Mouse (Mus musculus): ENCODE results near the gene Eif4enif1. TPM values are rescaled to one million over a fixed set of nuclear protein-coding genes. Genes with fewer than 3 reads are reported as not detected.

Gene Eif4enif1
- total and polyA plus RNA-seq, 3 experiments: 42.8 to 235 (median 103) TPM

DNA sequence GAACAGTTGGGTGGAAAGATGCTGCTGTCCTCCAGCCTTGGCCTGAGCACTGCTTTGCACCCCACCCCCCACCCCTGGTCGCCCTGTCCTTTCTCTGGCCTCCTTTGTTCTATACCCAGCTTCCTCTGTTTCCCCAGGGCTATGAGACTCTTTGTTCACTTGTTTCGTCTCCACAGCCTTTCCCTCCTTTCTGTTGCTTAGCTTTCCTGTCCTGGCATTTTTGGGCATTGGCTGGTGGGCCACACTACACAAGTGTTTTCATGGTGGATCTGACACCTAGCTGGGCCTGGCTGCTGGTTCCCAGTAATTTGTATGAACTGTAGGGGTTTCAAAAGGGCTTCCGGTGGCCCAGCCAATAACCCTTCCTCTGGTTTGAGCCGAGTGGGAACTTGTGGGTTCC is 91.2 kb downstream of the Eif4enif1 start:
- Histone ChIP-seq H3K36me3 (ENCODE audit: control insufficient read depth in 1 of 2, insufficient read depth in 2 of 2, low read length in 2 of 2) (peaks cover 11 to 20% of the 10 kb centered on the region in 2 experiments), H3K27me3 (ENCODE audit: control insufficient read depth in 1 of 2, insufficient read depth in 2 of 2, low read length in 2 of 2) (no peaks in the 10 kb centered on the region), H3K9me3 (replicated peaks; ENCODE audit: insufficient read depth, low read length) (no peaks in the 10 kb centered on the region), H3K79me2 (ENCODE audit: control insufficient read depth, insufficient read depth, low read length, poor library complexity) (peaks cover 60% of the 10 kb centered on the region), H3K4me3 (ENCODE audit: control insufficient read depth in 1 of 2, insufficient read depth in 1 of 2, low read depth in 2 of 2, low read length in 2 of 2) (peak overlapping the region; percentile 77 to 90; a peak in 1 of 4 replicates), H3K9ac (ENCODE audit: control insufficient read depth, low read depth, low read length, poor library complexity, severe bottlenecking) (peak overlapping the region; percentile 98), H3K4me1 (ENCODE audit: control insufficient read depth in 1 of 2, insufficient read depth in 2 of 2, low read length in 2 of 2) (peaks cover 0 to 31% of the 10 kb centered on the region in 2 experiments; a peak in 3 of 4 replicates), H3K27ac (ENCODE audit: control insufficient read depth, low read depth, low read length) (no peak overlapping the region)
- DNase-seq (ENCODE audit: low read depth, low spot score): no peak
- no peak for TF ChIP-seq ZKSCAN1 (IDR thresholded peaks at IDR 0.05; ENCODE audit: low read depth, low read length)
- no peak for TF ChIP-seq ZNF384 (IDR thresholded peaks at IDR 0.05; ENCODE audit: low read depth, low read length)
- no peak for TF ChIP-seq MAZ (IDR thresholded peaks at IDR 0.05; ENCODE audit: low read depth, low read length)
- no peak for TF ChIP-seq SMC3 (IDR thresholded peaks at IDR 0.05; ENCODE audit: low read depth, low read length)

Other genes with a start within 250 kb of the Eif4enif1 start
- gene Sfi1, start 8.9 kb upstream of the Eif4enif1 start, total RNA-seq (2012; rRNA removed): 49.8 and 50.8 TPM in 2 replicates
- 100 to 1,000 TPM in 1 of 2 experiments, 10 to 100 TPM in 1; 83.6 to 180 TPM for gene Sfi1, start 8.9 kb upstream of the Eif4enif1 start, polyA plus RNA-seq (2012; ENCODE audit: insufficient read depth in 1 of 2, insufficient read length in 2 of 2, low read depth in 1 of 2, low replicate concordance in 2 of 2, missing spikeins in 1 of 2)
- gene Drg1, start 64.0 kb downstream of the Eif4enif1 start, total RNA-seq (2012; rRNA removed): 204 and 212 TPM in 2 replicates
- gene Drg1, start 64.0 kb downstream of the Eif4enif1 start, polyA plus RNA-seq (2012; ENCODE audit: insufficient read depth in 1 of 2, insufficient read length in 2 of 2, low read depth in 1 of 2, low replicate concordance in 2 of 2, missing spikeins in 1 of 2): 1,000 to 10,000 TPM in 1 of 2 experiments, 100 to 1,000 TPM in 1; 161 to 1,664 TPM
- gene Patz1, start 86.5 kb downstream of the Eif4enif1 start, total RNA-seq (2012; rRNA removed): 52.0 and 63.1 TPM in 2 replicates
- 10 to 100 TPM in 1 of 2 experiments, not detected in 1; 63.5 TPM for gene Patz1, start 86.5 kb downstream of the Eif4enif1 start, polyA plus RNA-seq (2012; ENCODE audit: insufficient read depth in 1 of 2, insufficient read length in 2 of 2, low read depth in 1 of 2, low replicate concordance in 2 of 2, missing spikeins in 1 of 2)
- 0.88 and 1.7 TPM in 2 replicates for gene Pik3ip1, start 128.0 kb downstream of the Eif4enif1 start, total RNA-seq (2012; rRNA removed)
- 1 to 10 TPM in 1 of 2 experiments, not detected in 1; 2.7 TPM for gene Pik3ip1, start 128.0 kb downstream of the Eif4enif1 start, polyA plus RNA-seq (2012; ENCODE audit: insufficient read depth in 1 of 2, insufficient read length in 2 of 2, low read depth in 1 of 2, low replicate concordance in 2 of 2, missing spikeins in 1 of 2)
- 19.6 and 21.9 TPM in 2 replicates for gene Limk2, start 206.8 kb downstream of the Eif4enif1 start, total RNA-seq (2012; rRNA removed)
- 10 to 100 TPM in 1 of 2 experiments, not detected in 1; 29.1 TPM for gene Limk2, start 206.8 kb downstream of the Eif4enif1 start, polyA plus RNA-seq (2012; ENCODE audit: insufficient read depth in 1 of 2, insufficient read length in 2 of 2, low read depth in 1 of 2, low replicate concordance in 2 of 2, missing spikeins in 1 of 2)
- gene Rnf185, start 250.0 kb downstream of the Eif4enif1 start, total RNA-seq (2012; rRNA removed): 9.5 and 9.9 TPM in 2 replicates
- 10 to 100 TPM in 1 of 2 experiments, not detected in 1; 13.8 TPM for gene Rnf185, start 250.0 kb downstream of the Eif4enif1 start, polyA plus RNA-seq (2012; ENCODE audit: insufficient read depth in 1 of 2, insufficient read length in 2 of 2, low read depth in 1 of 2, low replicate concordance in 2 of 2, missing spikeins in 1 of 2)